In the genomic region with DNA sequence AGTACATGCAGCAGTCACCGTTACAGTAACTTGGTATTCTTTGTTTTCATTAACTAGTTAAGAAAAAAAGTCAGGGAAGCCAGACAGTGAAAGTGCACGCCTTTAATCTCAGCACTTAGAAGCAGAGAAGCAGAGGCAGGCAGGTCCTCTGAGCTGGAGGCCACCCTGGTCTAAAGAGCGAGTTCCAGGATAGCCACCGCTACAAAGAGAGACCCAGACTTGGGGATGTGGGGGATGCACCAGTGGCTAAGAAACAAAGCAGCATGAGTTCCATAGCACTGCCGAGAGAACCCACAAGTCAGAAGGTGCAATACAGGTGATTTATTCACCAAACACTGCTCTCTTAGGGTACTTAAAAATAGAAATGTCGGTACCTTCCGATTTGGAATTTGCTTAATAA, we compare ENCODE assay signal across 31 mouse cellular contexts.
"Had no signal": no experiment of that assay in that cellular context is flagged by ENCODE, and none has a peak within 500 bp of the region (broad histone marks: within the 10 kb centered on the region; RNA-seq: fewer than 3 reads in every experiment).

No protein-coding gene starts in this region.

- ATAC-seq: liver, embryonic 12.5 days; liver, postnatal 0 days; lung, postnatal 0 days; midbrain, embryonic 13.5 days; midbrain, embryonic 15.5 days had no signal

- H3K4me1 ChIP-seq: limb, embryonic 10.5 days; limb, embryonic 12.5 days; limb, embryonic 13.5 days; limb, embryonic 15.5 days; liver, embryonic 12.5 days; liver, embryonic 13.5 days; liver, embryonic 15.5 days; lung, embryonic 15.5 days; midbrain, embryonic 10.5 days; midbrain, embryonic 12.5 days; midbrain, embryonic 13.5 days; midbrain, embryonic 15.5 days; neural tube, embryonic 12.5 days; neural tube, embryonic 13.5 days had no signal

- H3K4me2 ChIP-seq: limb, embryonic 12.5 days; limb, embryonic 13.5 days; limb, embryonic 15.5 days; liver, embryonic 11.5 days; liver, embryonic 12.5 days; liver, embryonic 13.5 days; liver, embryonic 15.5 days; lung, embryonic 14.5 days; lung, embryonic 15.5 days; midbrain, embryonic 12.5 days; midbrain, embryonic 13.5 days; midbrain, embryonic 15.5 days; neural tube, embryonic 12.5 days; neural tube, embryonic 13.5 days had no signal

- H3K27ac ChIP-seq: limb, embryonic 10.5 days; limb, embryonic 12.5 days; limb, embryonic 13.5 days; limb, embryonic 15.5 days; liver, embryonic 12.5 days; liver, embryonic 13.5 days; liver, embryonic 14.5 days; liver, embryonic 15.5 days; lung, embryonic 15.5 days; macrophage; midbrain, embryonic 10.5 days; midbrain, embryonic 12.5 days; midbrain, embryonic 13.5 days; midbrain, embryonic 15.5 days; neural tube, embryonic 12.5 days; neural tube, embryonic 13.5 days had no signal

- H3K9ac ChIP-seq: limb, embryonic 12.5 days; limb, embryonic 13.5 days; limb, embryonic 15.5 days; liver, embryonic 12.5 days; liver, embryonic 13.5 days; liver, embryonic 14.5 days; liver, embryonic 15.5 days; liver, postnatal 0 days; lung, embryonic 14.5 days; lung, embryonic 15.5 days; midbrain, embryonic 12.5 days; midbrain, embryonic 13.5 days; midbrain, embryonic 15.5 days; neural tube, embryonic 12.5 days; neural tube, embryonic 13.5 days had no signal

- H3K27me3 ChIP-seq: limb, embryonic 12.5 days; limb, embryonic 13.5 days; limb, embryonic 15.5 days; liver, embryonic 12.5 days; liver, embryonic 13.5 days; liver, embryonic 15.5 days; lung, embryonic 15.5 days; megakaryocyte, embryonic 14.5 days; midbrain, embryonic 12.5 days; midbrain, embryonic 13.5 days; midbrain, embryonic 15.5 days; neural tube, embryonic 12.5 days; neural tube, embryonic 13.5 days had no signal

- DNase-seq: left cerebral cortex, postnatal 4 days; liver; liver, embryonic 13.5 days; liver, postnatal 0 days; lung, adult 18-20 months; lung, adult 2 months; lung, embryonic 14.5 days; lung, postnatal 10 days; lung, postnatal 14 days; lung, postnatal 36 days; lung, postnatal 4 days; midbrain, embryonic 14.5 days had no signal

- H3K4me3 ChIP-seq: limb, embryonic 10.5 days; limb, embryonic 12.5 days; limb, embryonic 13.5 days; limb, embryonic 15.5 days; liver, embryonic 12.5 days; liver, embryonic 13.5 days; liver, embryonic 15.5 days; lung, embryonic 15.5 days; megakaryocyte, embryonic 14.5 days; midbrain, embryonic 10.5 days; midbrain, embryonic 12.5 days; midbrain, embryonic 13.5 days; midbrain, embryonic 15.5 days; myocyte; neural tube, embryonic 12.5 days; neural tube, embryonic 13.5 days had no signal

- H3K9me3 ChIP-seq: limb, embryonic 10.5 days; limb, embryonic 12.5 days; limb, embryonic 13.5 days; limb, embryonic 15.5 days; liver, embryonic 12.5 days; liver, embryonic 13.5 days; liver, embryonic 15.5 days; lung, embryonic 15.5 days; megakaryocyte, embryonic 14.5 days; midbrain, embryonic 10.5 days; midbrain, embryonic 12.5 days; midbrain, embryonic 13.5 days; midbrain, embryonic 15.5 days; neural tube, embryonic 12.5 days; neural tube, embryonic 13.5 days had no signal
